Mouse (Mus musculus) ovary, postnatal 36 days (tissue): Measurements from ENCODE around the gene Nfkbid.
A peak's percentile ranks its signal among the peaks of the same experiment; 100 is the strongest.
"Not testable (repeated sequence)": the region's sequence is repeated elsewhere in the genome, so short reads cannot be mapped to it uniquely, and the experiment has no call there.

ENCODE experiments used
- DNase-seq: peaks from one replicate; pipeline ENCODE4 v3.0.0; 2022; ENCODE audit warnings: low spot score, mixed read lengths

The Nfkbid gene

GRCm38 (mm10) chr7:30472411-30472810 is 50.9 kb downstream of the Nfkbid start:
- DNase-seq, result no peak

- no peak for DNase-seq
Observed at GRCm38 (mm10) chr7:30474999-30475398, 53.5 kb downstream of the Nfkbid start.

GRCm38 (mm10) chr7:30476136-30476535 is 54.6 kb downstream of the Nfkbid start:
- DNase-seq, result not testable (repeated sequence)

GRCm38 (mm10) chr7:30477415-30478381 is 56.2 kb downstream of the Nfkbid start:
- peak; percentile 26 for DNase-seq
